Mouse (Mus musculus): ENCODE results near the gene Eln. TPM values are rescaled to one million over a fixed set of nuclear protein-coding genes. Genes with fewer than 3 reads are reported as not detected.

Eln gene
- polyA plus RNA-seq, 1 experiment = 35.5 TPM

DNA sequence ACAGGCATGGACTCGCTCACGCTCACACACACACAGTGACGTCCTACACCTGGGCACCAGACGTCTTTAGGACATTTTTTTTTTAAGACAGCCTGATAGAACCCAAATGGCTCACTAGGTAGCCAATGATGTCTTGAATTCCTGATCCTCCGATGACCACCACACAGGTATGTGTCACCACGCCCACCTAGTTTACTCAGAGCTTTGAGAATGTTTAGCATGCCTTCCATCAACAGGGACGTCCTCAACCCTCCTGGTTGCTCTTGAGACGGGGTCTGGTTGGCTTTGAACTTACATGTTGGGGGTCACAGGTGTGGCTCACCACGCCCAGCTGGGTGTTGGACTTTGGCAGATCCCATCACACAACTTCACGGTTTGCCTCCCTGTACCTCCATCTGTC lies 922 bp downstream of the Eln start:
- Histone ChIP-seq H3K4me1 (replicated peaks; ENCODE audit: control insufficient read depth, insufficient read depth, low read length) (0 out of 2 replicates have a peak, but pooled peaks cover 4% of the 10 kb centered on the region), H3K4me3 (ENCODE audit: control insufficient read depth, insufficient read depth, low read length) (no peak overlapping the region), H3K27ac (ENCODE audit: control insufficient read depth, insufficient read depth, low read length) (no peak overlapping the region), H3K27me3 (ENCODE audit: control insufficient read depth, insufficient read depth, low read length) (no peaks in the 10 kb centered on the region; the same call in 1 of the 2 replicates), H3K36me3 (ENCODE audit: control insufficient read depth, insufficient read depth, low read length) (no peaks in the 10 kb centered on the region)
- TF ChIP-seq CTCF (IDR thresholded peaks at IDR 0.05; ENCODE audit: borderline replicate concordance, control insufficient read depth, extremely low read depth, insufficient read depth, low read length, poor library complexity) = no peak
- no peak for TF ChIP-seq POLR2A (IDR thresholded peaks at IDR 0.05; ENCODE audit: control insufficient read depth, extremely low read depth, insufficient read depth, low read length, poor library complexity)
- 80% methylated on average over 10 of the region's 10 CpGs for WGBS
- DNase-seq = no peak

- no peak for DNase-seq
- H3K4me1 ChIP-seq (replicated peaks; ENCODE audit: control insufficient read depth, insufficient read depth, low read length) = 0 out of 2 replicates have a peak, but pooled peaks cover 4% of the 10 kb centered on the region
- whole genome bisulfite sequencing = 80% methylated on average over 3 of the region's 3 CpGs
- TF ChIP-seq CTCF (IDR thresholded peaks at IDR 0.05; ENCODE audit: borderline replicate concordance, control insufficient read depth, extremely low read depth, insufficient read depth, low read length, poor library complexity) (no peak), POLR2A (IDR thresholded peaks at IDR 0.05; ENCODE audit: control insufficient read depth, extremely low read depth, insufficient read depth, low read length, poor library complexity) (no peak)
- H3K4me3 ChIP-seq (ENCODE audit: control insufficient read depth, insufficient read depth, low read length) = no peak overlapping the region
- no peaks in the 10 kb centered on the region; the same call in 1 of the 2 replicates for H3K27me3 ChIP-seq (ENCODE audit: control insufficient read depth, insufficient read depth, low read length)
- no peaks in the 10 kb centered on the region for H3K36me3 ChIP-seq (ENCODE audit: control insufficient read depth, insufficient read depth, low read length)
- H3K27ac ChIP-seq (ENCODE audit: control insufficient read depth, insufficient read depth, low read length) = no peak overlapping the region
These were observed 1.3 kb downstream of the Eln start for GRCm38 (mm10) chr5:134745801-134746200.

DNA sequence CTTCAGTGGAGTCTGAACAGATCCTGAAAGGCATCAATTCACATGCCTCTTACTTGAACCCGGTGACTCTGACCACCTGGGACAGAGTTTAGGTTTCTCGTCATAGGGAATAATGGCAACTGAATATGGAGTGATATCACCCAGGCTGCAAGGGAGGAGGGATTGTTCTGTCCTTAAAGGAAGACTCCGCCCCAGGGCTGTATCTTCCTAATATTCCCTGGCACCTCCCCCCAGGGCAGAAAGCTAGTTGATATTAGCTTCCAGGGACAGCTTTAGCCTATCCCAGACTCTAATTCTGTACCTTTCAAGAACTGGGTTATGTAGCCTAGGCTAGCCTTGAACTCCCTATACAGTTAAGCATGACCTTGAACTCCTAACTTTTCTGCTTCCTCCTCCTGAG lies 2.1 kb downstream of the Eln start:
- H3K36me3 ChIP-seq (ENCODE audit: control insufficient read depth, insufficient read depth, low read length) = no peaks in the 10 kb centered on the region
- H3K27ac ChIP-seq (ENCODE audit: control insufficient read depth, insufficient read depth, low read length) = no peak overlapping the region
- no peak for DNase-seq
- no peak overlapping the region for H3K4me3 ChIP-seq (ENCODE audit: control insufficient read depth, insufficient read depth, low read length)
- 99% methylated on average over 3 of the region's 3 CpGs for WGBS
- H3K4me1 ChIP-seq (replicated peaks; ENCODE audit: control insufficient read depth, insufficient read depth, low read length) = 0 out of 2 replicates have a peak, but pooled peaks cover 4% of the 10 kb centered on the region
- no peaks in the 10 kb centered on the region; the same call in 1 of the 2 replicates for H3K27me3 ChIP-seq (ENCODE audit: control insufficient read depth, insufficient read depth, low read length)
- no peak for TF ChIP-seq CTCF (IDR thresholded peaks at IDR 0.05; ENCODE audit: borderline replicate concordance, control insufficient read depth, extremely low read depth, insufficient read depth, low read length, poor library complexity)
- no peak for TF ChIP-seq POLR2A (IDR thresholded peaks at IDR 0.05; ENCODE audit: control insufficient read depth, extremely low read depth, insufficient read depth, low read length, poor library complexity)

DNA sequence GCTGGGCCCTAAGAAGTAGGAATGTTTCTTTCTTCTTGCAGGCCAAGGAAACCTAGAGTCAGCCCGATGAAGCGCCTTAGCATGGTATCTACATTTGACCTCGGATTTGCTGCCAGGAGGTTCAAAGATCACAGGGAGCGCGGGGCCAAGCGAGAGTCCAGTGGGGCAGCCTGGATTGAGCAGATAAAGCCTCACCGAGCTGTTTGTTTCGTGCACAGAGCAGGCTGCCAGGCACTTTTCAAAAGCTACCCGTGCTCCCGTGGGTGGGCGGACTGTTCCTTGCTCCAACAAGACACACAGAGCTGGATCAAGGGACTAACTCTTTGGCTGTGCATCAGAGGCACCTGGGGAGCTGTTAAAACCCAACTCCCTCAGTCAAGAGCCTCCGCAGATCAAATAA lies 3.1 kb downstream of the Eln start:
- TF ChIP-seq CTCF (IDR thresholded peaks at IDR 0.05; ENCODE audit: borderline replicate concordance, control insufficient read depth, extremely low read depth, insufficient read depth, low read length, poor library complexity) (no peak), POLR2A (IDR thresholded peaks at IDR 0.05; ENCODE audit: control insufficient read depth, extremely low read depth, insufficient read depth, low read length, poor library complexity) (no peak)
- Histone ChIP-seq H3K27me3 (ENCODE audit: control insufficient read depth, insufficient read depth, low read length) (no peaks in the 10 kb centered on the region; the same call in 1 of the 2 replicates), H3K36me3 (ENCODE audit: control insufficient read depth, insufficient read depth, low read length) (no peaks in the 10 kb centered on the region), H3K4me3 (ENCODE audit: control insufficient read depth, insufficient read depth, low read length) (no peak overlapping the region), H3K27ac (ENCODE audit: control insufficient read depth, insufficient read depth, low read length) (no peak overlapping the region), H3K4me1 (replicated peaks; ENCODE audit: control insufficient read depth, insufficient read depth, low read length) (0 out of 2 replicates have a peak, but pooled peaks cover 4% of the 10 kb centered on the region)
- WGBS = 84% methylated on average over 12 of the region's 12 CpGs
- DNase-seq = no peak

- Histone ChIP-seq H3K36me3 (ENCODE audit: control insufficient read depth, insufficient read depth, low read length) (no peaks in the 10 kb centered on the region), H3K4me3 (ENCODE audit: control insufficient read depth, insufficient read depth, low read length) (no peak overlapping the region), H3K27me3 (ENCODE audit: control insufficient read depth, insufficient read depth, low read length) (no peaks in the 10 kb centered on the region; the same call in 1 of the 2 replicates), H3K27ac (ENCODE audit: control insufficient read depth, insufficient read depth, low read length) (no peak overlapping the region), H3K4me1 (replicated peaks; ENCODE audit: control insufficient read depth, insufficient read depth, low read length) (0 out of 2 replicates have a peak, but pooled peaks cover 4% of the 10 kb centered on the region)
- WGBS = 11% methylated on average over 19 of the region's 19 CpGs
- DNase-seq = peak; percentile 15
- TF ChIP-seq POLR2A (IDR thresholded peaks at IDR 0.05; ENCODE audit: control insufficient read depth, extremely low read depth, insufficient read depth, low read length, poor library complexity) (no peak), CTCF (IDR thresholded peaks at IDR 0.05; ENCODE audit: borderline replicate concordance, control insufficient read depth, extremely low read depth, insufficient read depth, low read length, poor library complexity) (no peak)
These were observed 4.8 kb downstream of the Eln start for GRCm38 (mm10) chr5:134742221-134742795.

- DNase-seq = no peak
- H3K4me1 ChIP-seq (replicated peaks; ENCODE audit: control insufficient read depth, insufficient read depth, low read length) = 0 out of 2 replicates have a peak, but pooled peaks cover 4% of the 10 kb centered on the region
- H3K4me3 ChIP-seq (ENCODE audit: control insufficient read depth, insufficient read depth, low read length) = no peak overlapping the region
- H3K27ac ChIP-seq (ENCODE audit: control insufficient read depth, insufficient read depth, low read length) = no peak overlapping the region
- no peaks in the 10 kb centered on the region for H3K36me3 ChIP-seq (ENCODE audit: control insufficient read depth, insufficient read depth, low read length)
- 87% methylated on average over 11 of the region's 11 CpGs for WGBS
- TF ChIP-seq POLR2A (IDR thresholded peaks at IDR 0.05; ENCODE audit: control insufficient read depth, extremely low read depth, insufficient read depth, low read length, poor library complexity) (no peak), CTCF (IDR thresholded peaks at IDR 0.05; ENCODE audit: borderline replicate concordance, control insufficient read depth, extremely low read depth, insufficient read depth, low read length, poor library complexity) (no peak)
- no peaks in the 10 kb centered on the region for H3K27me3 ChIP-seq (ENCODE audit: control insufficient read depth, insufficient read depth, low read length)
These were observed 6.4 kb downstream of the Eln start for GRCm38 (mm10) chr5:134740501-134741341.
